Mouse (Mus musculus): Measurements from ENCODE around the gene Meiob. TPM values are rescaled to one million over a fixed set of nuclear protein-coding genes. Genes with fewer than 3 reads are reported as not detected.
A peak's percentile ranks its signal among the peaks of the same experiment; 100 is the strongest.

Meiob gene
- polyA plus RNA-seq, 1 experiment from 2014 or later, result 0.30 TPM

- peaks cover 40% of the 10 kb centered on the region for H3K36me3 ChIP-seq (ENCODE audit: control insufficient read depth, insufficient read depth)
- H3K9me3 ChIP-seq (replicated peaks; ENCODE audit: control insufficient read depth, low read length), result no peaks in the 10 kb centered on the region
- peak overlapping the region; percentile 90 for H3K4me2 ChIP-seq (ENCODE audit: low read depth, low read length)
- peak overlapping the region; percentile 94 for H3K4me3 ChIP-seq (ENCODE audit: low read depth, low read length)
- ATAC-seq (ENCODE audit: low read depth), result no peak
- H3K27ac ChIP-seq (ENCODE audit: low read length), result peak overlapping the region; percentile 58
- H3K27me3 ChIP-seq (ENCODE audit: control insufficient read depth, insufficient read depth, low read depth, low read length), result no peaks in the 10 kb centered on the region
- peak overlapping the region; percentile 83 for H3K9ac ChIP-seq (ENCODE audit: low read depth, low read length)
- H3K4me1 ChIP-seq (ENCODE audit: control insufficient read depth, low read depth, low read length), result peaks cover 27% of the 10 kb centered on the region
- WGBS (ENCODE audit: insufficient replicate concordance), result 20% methylated on average over 22 of the region's 22 CpGs
These were observed 81.5 kb downstream of the Meiob start for GRCm38 (mm10) chr17:24885356-24886133.

- H3K4me1 ChIP-seq (ENCODE audit: control insufficient read depth, low read depth, low read length), result peaks cover 28% of the 10 kb centered on the region
- under 1% methylated on average over 69 of the region's 69 CpGs for WGBS (ENCODE audit: insufficient replicate concordance)
- peaks cover 48% of the 10 kb centered on the region for H3K36me3 ChIP-seq (ENCODE audit: control insufficient read depth, insufficient read depth)
- no peaks in the 10 kb centered on the region for H3K9me3 ChIP-seq (replicated peaks; ENCODE audit: control insufficient read depth, low read length)
- peak within 1 kb of the TSS; percentile 94 for H3K4me3 ChIP-seq (ENCODE audit: low read depth, low read length)
- H3K4me2 ChIP-seq (ENCODE audit: low read depth, low read length), result peak within 1 kb of the TSS; percentile 90
- peak within 1 kb of the TSS; percentile 98 for H3K9ac ChIP-seq (ENCODE audit: low read depth, low read length)
- H3K27me3 ChIP-seq (ENCODE audit: control insufficient read depth, insufficient read depth, low read depth, low read length), result no peaks in the 10 kb centered on the region
- peak within 1 kb of the TSS; percentile 92 for H3K27ac ChIP-seq (ENCODE audit: low read length)
- ATAC-seq (ENCODE audit: low read depth), result peak; percentile 93
These were observed 82.2 kb downstream of the Meiob start, which contains the start of the genes Nubp2 and Spsb3 for GRCm38 (mm10) chr17:24886134-24886931. Gene Nubp2 (minus strand): TSS chr17:24886349. Gene Spsb3 (plus strand): TSS chr17:24886643.

GRCm38 (mm10) chr17:24886932-24887271 lies 82.8 kb downstream of the Meiob start:
- WGBS (ENCODE audit: insufficient replicate concordance), result under 1% methylated on average over 18 of the region's 18 CpGs

GRCm38 (mm10) chr17:24887291-24888080 lies 83.4 kb downstream of the Meiob start:
- H3K9me3 ChIP-seq (replicated peaks; ENCODE audit: control insufficient read depth, low read length), result no peaks in the 10 kb centered on the region
- ATAC-seq (ENCODE audit: low read depth), result no peak
- H3K36me3 ChIP-seq (ENCODE audit: control insufficient read depth, insufficient read depth), result peaks cover 53% of the 10 kb centered on the region
- H3K9ac ChIP-seq (ENCODE audit: low read depth, low read length), result peak overlapping the region; percentile 98
- H3K27ac ChIP-seq (ENCODE audit: low read length), result peak overlapping the region; percentile 92
- peak overlapping the region; percentile 94 for H3K4me3 ChIP-seq (ENCODE audit: low read depth, low read length)
- H3K4me2 ChIP-seq (ENCODE audit: low read depth, low read length), result peak overlapping the region; percentile 75
- no peaks in the 10 kb centered on the region for H3K27me3 ChIP-seq (ENCODE audit: control insufficient read depth, insufficient read depth, low read depth, low read length)
- peaks cover 28% of the 10 kb centered on the region for H3K4me1 ChIP-seq (ENCODE audit: control insufficient read depth, low read depth, low read length)
- 54% methylated on average over 18 of the region's 18 CpGs for WGBS (ENCODE audit: insufficient replicate concordance)

More at GRCm38 (mm10) chr17:24886932-24887271, 82.8 kb downstream of the Meiob start:
- peak; percentile 15 for ATAC-seq (ENCODE audit: low read depth)
- peak overlapping the region; percentile 98 for H3K9ac ChIP-seq (ENCODE audit: low read depth, low read length)
- H3K36me3 ChIP-seq (ENCODE audit: control insufficient read depth, insufficient read depth), result peaks cover 52% of the 10 kb centered on the region
- peak overlapping the region; percentile 92 for H3K27ac ChIP-seq (ENCODE audit: low read length)
- H3K9me3 ChIP-seq (replicated peaks; ENCODE audit: control insufficient read depth, low read length), result no peaks in the 10 kb centered on the region
- H3K4me3 ChIP-seq (ENCODE audit: low read depth, low read length), result peak overlapping the region; percentile 94
- H3K4me2 ChIP-seq (ENCODE audit: low read depth, low read length), result peak overlapping the region; percentile 75
- H3K4me1 ChIP-seq (ENCODE audit: control insufficient read depth, low read depth, low read length), result peaks cover 28% of the 10 kb centered on the region
- no peaks in the 10 kb centered on the region for H3K27me3 ChIP-seq (ENCODE audit: control insufficient read depth, insufficient read depth, low read depth, low read length)

- H3K4me2 ChIP-seq (ENCODE audit: low read depth, low read length), result peak overlapping the region; percentile 75; the same call in 1 of the 2 replicates
These were observed 84.8 kb downstream of the Meiob start for GRCm38 (mm10) chr17:24888862-24889261.

More at GRCm38 (mm10) chr17:24888862-24889261, 84.8 kb downstream of the Meiob start:
- H3K27me3 ChIP-seq (ENCODE audit: control insufficient read depth, insufficient read depth, low read depth, low read length), result no peaks in the 10 kb centered on the region
- no peak overlapping the region for H3K4me3 ChIP-seq (ENCODE audit: low read depth, low read length)
- H3K9ac ChIP-seq (ENCODE audit: low read depth, low read length), result no peak overlapping the region
- ATAC-seq (ENCODE audit: low read depth), result no peak
- H3K9me3 ChIP-seq (replicated peaks; ENCODE audit: control insufficient read depth, low read length), result no peaks in the 10 kb centered on the region
- no peak overlapping the region for H3K27ac ChIP-seq (ENCODE audit: low read length)
- H3K36me3 ChIP-seq (ENCODE audit: control insufficient read depth, insufficient read depth), result peaks cover 49% of the 10 kb centered on the region
- WGBS (ENCODE audit: insufficient replicate concordance), result 86% methylated on average over 3 of the region's 3 CpGs
- peaks cover 35% of the 10 kb centered on the region for H3K4me1 ChIP-seq (ENCODE audit: control insufficient read depth, low read depth, low read length)

Other genes with a start within 250 kb of the Meiob start
- 20.6 and 23.7 TPM in 2 replicates for gene Tsc2, start 171.7 kb upstream of the Meiob start, polyA plus RNA-seq (2015; fragmentation: Nextera tagmentation; extraction: Ambion mirVana)
- 5.9 and 6.7 TPM in 2 replicates for gene Nthl1, start 171.6 kb upstream of the Meiob start, polyA plus RNA-seq (2015; fragmentation: Nextera tagmentation; extraction: Ambion mirVana)
- gene Slc9a3r2, start 154.0 kb upstream of the Meiob start, polyA plus RNA-seq (2015; fragmentation: Nextera tagmentation; extraction: Ambion mirVana), result 9.8 and 11.8 TPM in 2 replicates
- gene Npw, start 145.8 kb upstream of the Meiob start, polyA plus RNA-seq (2015; fragmentation: Nextera tagmentation; extraction: Ambion mirVana), result 0.15 and 0.38 TPM in 2 replicates
- gene Zfp598, start 134.6 kb upstream of the Meiob start, polyA plus RNA-seq (2015; fragmentation: Nextera tagmentation; extraction: Ambion mirVana), result 6.3 and 8.7 TPM in 2 replicates
- 0.05 and 0.21 TPM in 2 replicates for gene Syngr3, start 114.3 kb upstream of the Meiob start, polyA plus RNA-seq (2015; fragmentation: Nextera tagmentation; extraction: Ambion mirVana)
- 23.7 and 23.9 TPM in 2 replicates for gene Gfer, start 108.1 kb upstream of the Meiob start, polyA plus RNA-seq (2015; fragmentation: Nextera tagmentation; extraction: Ambion mirVana)
- 0.37 and 0.42 TPM in 2 replicates for gene Noxo1, start 108.1 kb upstream of the Meiob start, polyA plus RNA-seq (2015; fragmentation: Nextera tagmentation; extraction: Ambion mirVana)
- 29.3 and 29.5 TPM in 2 replicates for gene Tbl3, start 96.6 kb upstream of the Meiob start, polyA plus RNA-seq (2015; fragmentation: Nextera tagmentation; extraction: Ambion mirVana)
- 0.07 TPM in 1 of 2 replicates, not detected in the other for gene Rnf151, start 86.2 kb upstream of the Meiob start, polyA plus RNA-seq (2015; fragmentation: Nextera tagmentation; extraction: Ambion mirVana)
- 868 and 907 TPM in 2 replicates for gene Rps2, start 86.2 kb upstream of the Meiob start, polyA plus RNA-seq (2015; fragmentation: Nextera tagmentation; extraction: Ambion mirVana)
- 168 and 174 TPM in 2 replicates for gene Ndufb10, start 79.8 kb upstream of the Meiob start, polyA plus RNA-seq (2015; fragmentation: Nextera tagmentation; extraction: Ambion mirVana)
- 0.34 TPM in 1 of 2 replicates, not detected in the other for gene Rpl3l, start 76.5 kb upstream of the Meiob start, polyA plus RNA-seq (2015; fragmentation: Nextera tagmentation; extraction: Ambion mirVana)
- gene Msrb1, start 67.6 kb upstream of the Meiob start, polyA plus RNA-seq (2015; fragmentation: Nextera tagmentation; extraction: Ambion mirVana), result 30.0 and 33.9 TPM in 2 replicates
- gene Hs3st6, start 51.3 kb upstream of the Meiob start, polyA plus RNA-seq (2015; fragmentation: Nextera tagmentation; extraction: Ambion mirVana), result 0.24 TPM in 1 of 2 replicates, not detected in the other
- 124 and 125 TPM in 2 replicates for gene Hagh, start 35.9 kb downstream of the Meiob start, polyA plus RNA-seq (2015; fragmentation: Nextera tagmentation; extraction: Ambion mirVana)
- gene Fahd1, start 46.1 kb downstream of the Meiob start, polyA plus RNA-seq (2015; fragmentation: Nextera tagmentation; extraction: Ambion mirVana), result 46.3 and 47.3 TPM in 2 replicates
- gene Igfals, start 61.7 kb downstream of the Meiob start, polyA plus RNA-seq (2015; fragmentation: Nextera tagmentation; extraction: Ambion mirVana), result 11.0 and 11.7 TPM in 2 replicates
- gene Nubp2, start 82.1 kb downstream of the Meiob start, polyA plus RNA-seq (2015; fragmentation: Nextera tagmentation; extraction: Ambion mirVana), result 53.2 and 55.5 TPM in 2 replicates
- gene Spsb3, start 82.4 kb downstream of the Meiob start, polyA plus RNA-seq (2015; fragmentation: Nextera tagmentation; extraction: Ambion mirVana), result 38.9 and 40.3 TPM in 2 replicates
- gene Eme2, start 90.8 kb downstream of the Meiob start, polyA plus RNA-seq (2015; fragmentation: Nextera tagmentation; extraction: Ambion mirVana), result 12.1 and 12.2 TPM in 2 replicates
- 48.9 and 50.7 TPM in 2 replicates for gene Mrps34, start 90.8 kb downstream of the Meiob start, polyA plus RNA-seq (2015; fragmentation: Nextera tagmentation; extraction: Ambion mirVana)
- 46.7 and 54.0 TPM in 2 replicates for gene Nme3, start 92.2 kb downstream of the Meiob start, polyA plus RNA-seq (2015; fragmentation: Nextera tagmentation; extraction: Ambion mirVana)
- 9.5 and 11.6 TPM in 2 replicates for gene Mapk8ip3, start 132.7 kb downstream of the Meiob start, polyA plus RNA-seq (2015; fragmentation: Nextera tagmentation; extraction: Ambion mirVana)
- gene Jpt2, start 156.4 kb downstream of the Meiob start, polyA plus RNA-seq (2015; fragmentation: Nextera tagmentation; extraction: Ambion mirVana), result 52.6 and 53.6 TPM in 2 replicates
- 2.7 and 2.9 TPM in 2 replicates for gene Cramp1l, start 211.5 kb downstream of the Meiob start, polyA plus RNA-seq (2015; fragmentation: Nextera tagmentation; extraction: Ambion mirVana)
- gene Ift140, start 211.8 kb downstream of the Meiob start, polyA plus RNA-seq (2015; fragmentation: Nextera tagmentation; extraction: Ambion mirVana), result 145 and 146 TPM in 2 replicates